ENCODE assay signal across 13 mouse cellular contexts in genomic region chr10:3645030-3645429, GRCm38 (mm10).
DNase-seq lines count a peak whose midpoint lies in the region; ATAC-seq lines count a peak whose summit lies in the region.
"Had no signal": no experiment of that assay in that cellular context is flagged by ENCODE, and none has a peak within 500 bp of the region (broad histone marks: within the 10 kb centered on the region; RNA-seq: fewer than 3 reads in every experiment).

No protein-coding gene starts in this region.

- no peak for ATAC-seq in hindbrain, embryonic 13.5 days (ENCODE audit: low FRiP score)
- ATAC-seq: forebrain, embryonic 14.5 days had no signal

- DNase-seq in heart, adult 11 months, result peak; percentile 77
- DNase-seq in heart, adult 8-10 months (ENCODE audit: low spot score), result no peak
- peak; percentile 15 for DNase-seq in kidney, postnatal 10 days
- DNase-seq in kidney, postnatal 25 days, result no peak
- peak; percentile 26 to 30 for DNase-seq in right cerebral cortex, postnatal 10 days (ENCODE audit: low spot score in 2 of 2)
- no peak for DNase-seq in right cerebral cortex, postnatal 4 days
- DNase-seq in splenic B cell, adult 2 months (ENCODE audit: low read depth, low spot score), result peak; percentile 17
- DNase-seq: cerebellum, postnatal 14 days; thymus, postnatal 36 days had no signal

- H3K4me3 ChIP-seq in hindbrain, embryonic 13.5 days, result no peak overlapping the region
- H3K4me3 ChIP-seq: embryonic facial prominence, embryonic 13.5 days; left cerebral cortex, adult 2 months had no signal

- H3K4me1 ChIP-seq in hindbrain, embryonic 13.5 days (replicated peaks), result no peaks in the 10 kb centered on the region

- H3K9me3 ChIP-seq in hindbrain, embryonic 13.5 days, result no peaks in the 10 kb centered on the region
- H3K9me3 ChIP-seq: embryonic facial prominence, embryonic 13.5 days had no signal

- H3K9ac ChIP-seq in hindbrain, embryonic 13.5 days, result no peak overlapping the region
- H3K9ac ChIP-seq: embryonic facial prominence, embryonic 13.5 days had no signal

- no peaks in the 10 kb centered on the region for H3K36me3 ChIP-seq in splenic B cell, adult 2 months (ENCODE audit: control insufficient read depth, insufficient read depth, low read length, poor library complexity, severe bottlenecking)
- H3K36me3 ChIP-seq in hindbrain, embryonic 13.5 days, result no peaks in the 10 kb centered on the region
- H3K36me3 ChIP-seq: embryonic facial prominence, embryonic 13.5 days had no signal

- H3K27ac ChIP-seq in hindbrain, embryonic 13.5 days, result no peak overlapping the region
- H3K27ac ChIP-seq: embryonic facial prominence, embryonic 13.5 days; left cerebral cortex, adult 2 months had no signal

- no peak overlapping the region for H3K4me2 ChIP-seq in hindbrain, embryonic 13.5 days
- H3K4me2 ChIP-seq: embryonic facial prominence, embryonic 13.5 days had no signal

- WGBS in hindbrain, embryonic 13.5 days, result 62% methylated on average over 5 of the region's 5 CpGs

- no peaks in the 10 kb centered on the region; the same call in 1 of the 2 replicates for H3K27me3 ChIP-seq in splenic B cell, adult 2 months (ENCODE audit: control insufficient read depth, insufficient read depth, low read length, poor library complexity, severe bottlenecking)
- H3K27me3 ChIP-seq in hindbrain, embryonic 13.5 days, result no peaks in the 10 kb centered on the region
- H3K27me3 ChIP-seq: embryonic facial prominence, embryonic 13.5 days had no signal

Comparison
In these comparisons a context has a peak if more than half of its experiments do, and no peak if none do; other contexts are left out.
1. DNase-seq: peak in heart, adult 11 months (single experiment), kidney, postnatal 10 days (single experiment), right cerebral cortex, postnatal 10 days (2 of 2) and splenic B cell, adult 2 months (single experiment); none in heart, adult 8-10 months (single experiment), kidney, postnatal 25 days (0 of 2) and right cerebral cortex, postnatal 4 days (single experiment).